Mouse (Mus musculus) embryonic facial prominence, embryonic 14.5 days (tissue): ENCODE results near the gene Mrpl12. TPM values are rescaled to one million over a fixed set of nuclear protein-coding genes. Genes with fewer than 3 reads are reported as not detected.
A peak's percentile ranks its signal among the peaks of the same experiment; 100 is the strongest.

Experiments
- ATAC-seq: fragments of 200-750 bp; cut with Nextera tagmentation; 2 replicates; pipeline ENCODE4 v1.8.0; 2017; ENCODE audit warnings: low read depth, moderate number of reproducible peaks, moderate TSS enrichment
- DNase-seq: peaks from one replicate; pipeline ENCODE4 v3.0.0-alpha.2; 2015; ENCODE audit warnings: low spot score
- H3K27ac ChIP-seq: fragments of 300-500 bp; sonication (generic); replicated peaks from 2 replicates; pipeline ENCODE4 v1.5.1; 2014; ENCODE audit warnings: low read depth, mild to moderate bottlenecking, low read length, moderate library complexity
- H3K27me3 ChIP-seq: fragments of 300-500 bp; sonication (generic); replicated peaks from 2 replicates; pipeline ENCODE4 v1.6.1; 2014; ENCODE audit warnings: low read length; ENCODE audit not compliant: control insufficient read depth, insufficient read depth
- H3K36me3 ChIP-seq: fragments of 300-500 bp; sonication (generic); 2 replicates; pipeline ENCODE4 v1.6.1; 2014; ENCODE audit warnings: low read length, mixed read lengths; ENCODE audit not compliant: control insufficient read depth, insufficient read depth
- H3K4me1 ChIP-seq: fragments of 300-500 bp; sonication (generic); 2 replicates; pipeline ENCODE4 v1.6.1; 2014; ENCODE audit warnings: antibody characterized with exemption, low read length; ENCODE audit not compliant: control insufficient read depth, insufficient read depth
- H3K4me2 ChIP-seq: fragments of 300-500 bp; sonication (generic); 2 replicates; pipeline ENCODE4 v1.6.1; 2014; ENCODE audit warnings: low read depth, mild to moderate bottlenecking, low read length, moderate library complexity, mixed read lengths
- H3K4me3 ChIP-seq: fragments of 300-500 bp; sonication (generic); 2 replicates; pipeline ENCODE4 v1.5.1; 2014; ENCODE audit warnings: low read depth, mild to moderate bottlenecking, low read length
- H3K9ac ChIP-seq: fragments of 300-500 bp; sonication (generic); 2 replicates; pipeline ENCODE4 v1.6.1; 2014; ENCODE audit warnings: low read depth, mild to moderate bottlenecking, low read length, moderate library complexity, mixed read lengths
- H3K9me3 ChIP-seq: fragments of 300-500 bp; sonication (generic); 2 replicates; pipeline ENCODE4 v1.6.1; 2016; ENCODE audit warnings: low read length; ENCODE audit not compliant: control insufficient read depth
- WGBS: fragments of 180-500 bp; shearing (Covaris S2); extraction: QIAGEN DNeasy Blood & Tissue Kit; methylation state at CpG from one replicate; pipeline ENCODE4 v1.1.7; 2014; 5-methylcytosine and 5-hydroxymethylcytosine counted together
- polyA plus RNA-seq: library from polyadenylated mRNA; unstranded; fragments of >200 nt; fragmentation: Nextera tagmentation; extraction: Ambion mirVana; gene quantifications from 2 replicates; pipeline ENCODE4 v1.2.1, GENCODE M21; 2014

Mrpl12 gene
- polyA plus RNA-seq, 1 experiment from 2014 or later = 148 TPM

GRCm38 (mm10) chr11:120498226-120498625, 13.8 kb downstream of the Mrpl12 start:
- H3K4me3 ChIP-seq = no peak overlapping the region
- no peak overlapping the region for H3K27ac ChIP-seq
- peaks cover 46% of the 10 kb centered on the region for H3K36me3 ChIP-seq
- no peak overlapping the region for H3K9ac ChIP-seq
- no peaks in the 10 kb centered on the region for H3K9me3 ChIP-seq
- 94% methylated on average over 12 of the region's 12 CpGs for whole genome bisulfite sequencing
- peaks cover 6% of the 10 kb centered on the region for H3K4me1 ChIP-seq
- DNase-seq (no peak), ATAC-seq (no peak)
- H3K4me2 ChIP-seq = no peak overlapping the region
- H3K27me3 ChIP-seq = no peaks in the 10 kb centered on the region

GRCm38 (mm10) chr11:120498891-120499290, 14.5 kb downstream of the Mrpl12 start:
- no peak for DNase-seq
- Histone ChIP-seq H3K9me3 (no peaks in the 10 kb centered on the region), H3K4me1 (no peaks in the 10 kb centered on the region), H3K4me2 (no peak overlapping the region), H3K27me3 (no peaks in the 10 kb centered on the region), H3K27ac (no peak overlapping the region), H3K9ac (0 out of 2 replicates have a peak overlapping the region, but pooled peaks have one; percentile 25), H3K36me3 (peaks cover 46% of the 10 kb centered on the region), H3K4me3 (no peak overlapping the region)
- ATAC-seq = no peak
- WGBS = 91% methylated on average over 5 of the region's 5 CpGs

GRCm38 (mm10) chr11:120499894-120500293, 15.5 kb downstream of the Mrpl12 start:
- Histone ChIP-seq H3K9me3 (no peaks in the 10 kb centered on the region), H3K36me3 (peaks cover 38% of the 10 kb centered on the region), H3K4me2 (no peak overlapping the region), H3K4me1 (no peaks in the 10 kb centered on the region), H3K27me3 (no peaks in the 10 kb centered on the region), H3K9ac (no peak overlapping the region), H3K27ac (no peak overlapping the region), H3K4me3 (no peak overlapping the region)
- DNase-seq = no peak
- no peak for ATAC-seq
- WGBS = 78% methylated on average over 6 of the region's 6 CpGs

GRCm38 (mm10) chr11:120500357-120500756, 15.9 kb downstream of the Mrpl12 start:
- peaks cover 33% of the 10 kb centered on the region for H3K36me3 ChIP-seq
- 29% methylated on average over 3 of the region's 3 CpGs for WGBS
- no peak overlapping the region for H3K4me3 ChIP-seq
- no peaks in the 10 kb centered on the region for H3K27me3 ChIP-seq
- DNase-seq (no peak), ATAC-seq (peak; percentile 24; the same call in 1 of the 2 replicates)
- no peak overlapping the region for H3K4me2 ChIP-seq
- H3K4me1 ChIP-seq = no peaks in the 10 kb centered on the region
- no peak overlapping the region for H3K27ac ChIP-seq
- peak overlapping the region; percentile 31; the same call in 1 of the 2 replicates for H3K9ac ChIP-seq
- H3K9me3 ChIP-seq = no peaks in the 10 kb centered on the region

GRCm38 (mm10) chr11:120501018-120501417, 16.6 kb downstream of the Mrpl12 start:
- H3K36me3 ChIP-seq = peaks cover 27% of the 10 kb centered on the region
- no peaks in the 10 kb centered on the region for H3K9me3 ChIP-seq
- 55% methylated on average over 6 of the region's 6 CpGs for WGBS
- no peaks in the 10 kb centered on the region for H3K4me1 ChIP-seq
- ATAC-seq = no peak
- no peak overlapping the region for H3K9ac ChIP-seq
- H3K27ac ChIP-seq = no peak overlapping the region
- H3K4me2 ChIP-seq = no peak overlapping the region
- no peak overlapping the region for H3K4me3 ChIP-seq
- no peak for DNase-seq
- H3K27me3 ChIP-seq = no peaks in the 10 kb centered on the region

- Histone ChIP-seq H3K27me3 (no peaks in the 10 kb centered on the region), H3K4me3 (no peak overlapping the region), H3K27ac (no peak overlapping the region), H3K9ac (no peak overlapping the region), H3K4me1 (no peaks in the 10 kb centered on the region), H3K9me3 (no peaks in the 10 kb centered on the region), H3K36me3 (peaks cover 21% of the 10 kb centered on the region), H3K4me2 (no peak overlapping the region)
- no peak for DNase-seq
- WGBS = 88% methylated on average over 4 of the region's 4 CpGs
- no peak for ATAC-seq
Measured at GRCm38 (mm10) chr11:120501701-120502100, 17.3 kb downstream of the Mrpl12 start.

GRCm38 (mm10) chr11:120505661-120506060, 21.2 kb downstream of the Mrpl12 start:
- no peaks in the 10 kb centered on the region for H3K36me3 ChIP-seq
- 76% methylated on average over 3 of the region's 3 CpGs for WGBS
- no peak overlapping the region for H3K9ac ChIP-seq
- peaks cover 7% of the 10 kb centered on the region for H3K4me1 ChIP-seq
- H3K4me2 ChIP-seq = no peak overlapping the region
- no peak overlapping the region for H3K4me3 ChIP-seq
- no peaks in the 10 kb centered on the region for H3K27me3 ChIP-seq
- H3K9me3 ChIP-seq = no peaks in the 10 kb centered on the region
- ATAC-seq (no peak), DNase-seq (no peak)
- H3K27ac ChIP-seq = no peak overlapping the region

- 60% methylated on average over 4 of the region's 4 CpGs for WGBS
- Histone ChIP-seq H3K9me3 (no peaks in the 10 kb centered on the region), H3K4me2 (no peak overlapping the region), H3K4me3 (no peak overlapping the region), H3K27me3 (no peaks in the 10 kb centered on the region), H3K9ac (no peak overlapping the region), H3K36me3 (no peaks in the 10 kb centered on the region), H3K4me1 (peaks cover 9% of the 10 kb centered on the region), H3K27ac (no peak overlapping the region)
- DNase-seq (peak; percentile 57), ATAC-seq (peak; percentile 47; the same call in 1 of the 2 replicates)
Measured at GRCm38 (mm10) chr11:120506899-120507298, 22.5 kb downstream of the Mrpl12 start.

- Histone ChIP-seq H3K4me3 (no peak overlapping the region), H3K4me2 (no peak overlapping the region), H3K36me3 (no peaks in the 10 kb centered on the region), H3K27me3 (no peaks in the 10 kb centered on the region), H3K9me3 (no peaks in the 10 kb centered on the region), H3K9ac (no peak overlapping the region), H3K4me1 (peaks cover 9% of the 10 kb centered on the region), H3K27ac (no peak overlapping the region; the same call in 1 of the 2 replicates)
- DNase-seq (peak; percentile 65), ATAC-seq (peak; percentile 53; the same call in 1 of the 2 replicates)
- WGBS = 74% methylated on average over 13 of the region's 13 CpGs
Measured at GRCm38 (mm10) chr11:120507611-120508289, 23.3 kb downstream of the Mrpl12 start.
